Mouse (Mus musculus) gastrocnemius, postnatal 14 days (tissue): Measurements from ENCODE around the gene Nedd9. TPM values are rescaled to one million over a fixed set of nuclear protein-coding genes. Genes with fewer than 3 reads are reported as not detected.

Experiments
- DNase-seq: peaks from one replicate; pipeline ENCODE4 v3.0.0; 2021; ENCODE audit warnings: mixed read lengths
- intact Hi-C: fragments of 180-260 bp; cut with DNase I; formaldehyde crosslinking; loops from one replicate; pipeline ENCODE4 v1.15.1; 2025; ENCODE audit warnings: low total_unique reads
- total RNA-seq, 2 experiments: library from RNA; stranded (reverse); gene quantifications; 2 replicates each; pipeline ENCODE4 v1.2.3; 2021

The Nedd9 gene
- total RNA-seq, 2 experiments from 2014 or later = 9.0 to 11.4 TPM

DNA sequence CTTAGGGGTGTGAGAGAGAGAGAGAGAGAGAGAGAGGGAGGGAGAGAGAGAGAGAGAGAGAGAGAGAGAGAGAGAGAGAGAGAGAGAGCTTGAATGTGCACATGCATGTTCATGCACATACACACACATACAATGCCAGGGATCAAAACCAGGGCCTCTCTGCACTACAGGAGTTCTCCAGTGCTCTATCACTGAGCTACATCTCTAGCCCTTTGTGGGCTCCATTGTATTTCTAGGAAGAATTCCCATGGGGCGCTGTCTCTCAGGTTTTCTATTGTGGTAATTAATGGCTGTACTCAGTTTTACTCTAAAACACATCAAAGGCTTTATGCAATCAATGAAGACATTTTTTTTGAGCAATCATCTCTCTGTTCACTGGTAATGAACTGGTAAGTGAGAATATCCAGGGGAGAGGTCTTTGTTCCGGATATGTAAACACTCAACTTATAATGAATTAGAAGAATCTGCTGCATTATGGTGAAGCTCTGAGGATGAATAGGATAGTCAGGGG lies 11.5 kb upstream of the Nedd9 start:
- no peak for DNase-seq
- intact Hi-C loops = no loop called here

DNA sequence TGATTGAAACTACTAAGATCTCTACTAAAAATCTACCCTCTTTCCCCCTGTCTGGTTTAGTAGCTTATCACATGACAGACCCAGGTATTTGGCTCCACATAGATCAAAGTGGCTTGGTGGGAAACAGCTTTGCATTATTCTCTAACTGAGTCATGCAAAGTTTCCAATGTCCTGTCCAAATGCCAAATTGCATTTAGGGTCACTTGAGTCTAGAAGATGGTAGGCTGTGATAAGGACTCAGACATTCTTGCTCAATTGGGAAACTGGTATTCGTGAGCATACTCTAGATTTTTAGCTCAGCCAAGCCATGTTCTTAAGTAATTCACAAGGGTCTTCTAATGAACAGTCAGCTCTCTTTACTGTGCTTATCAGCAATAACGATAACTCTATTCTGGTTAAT lies 7.5 kb upstream of the Nedd9 start:
- intact Hi-C loops = no loop called here
- DNase-seq = no peak

DNA sequence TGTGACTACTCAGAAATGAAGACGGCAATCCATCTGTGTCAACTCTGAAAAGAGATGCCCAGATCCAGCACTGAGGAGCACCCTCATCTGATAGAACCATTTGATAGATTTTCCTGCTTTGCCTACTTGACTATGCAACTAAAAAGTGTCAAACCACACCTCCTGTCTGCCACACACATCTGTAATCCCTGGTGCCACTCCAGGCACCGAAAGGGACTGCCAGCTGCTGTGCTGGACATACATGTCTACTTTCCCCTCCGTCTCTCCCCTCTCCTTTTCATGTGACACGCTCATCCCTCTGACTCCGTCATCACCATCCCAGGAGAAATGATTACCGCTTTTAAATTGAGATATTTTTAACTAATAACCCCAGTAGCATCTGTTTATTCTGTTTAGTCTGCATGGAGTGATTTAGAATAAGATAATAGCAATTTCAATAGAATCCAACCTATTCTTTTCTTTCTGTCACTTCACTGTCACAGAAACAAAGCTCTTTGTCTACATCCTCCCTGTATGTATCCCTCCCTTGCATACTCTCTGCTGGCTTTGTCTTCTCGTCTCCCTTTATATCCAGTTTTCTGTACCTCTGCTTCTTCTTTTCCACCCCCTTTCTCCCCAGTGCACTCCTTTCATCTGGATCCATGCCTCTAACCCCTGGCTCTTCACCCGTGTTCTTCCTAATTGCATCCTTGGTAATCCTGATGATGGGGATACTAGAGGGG lies 5.0 kb upstream of the Nedd9 start:
- DNase-seq = no peak
- intact Hi-C loops = no loop called here

DNA sequence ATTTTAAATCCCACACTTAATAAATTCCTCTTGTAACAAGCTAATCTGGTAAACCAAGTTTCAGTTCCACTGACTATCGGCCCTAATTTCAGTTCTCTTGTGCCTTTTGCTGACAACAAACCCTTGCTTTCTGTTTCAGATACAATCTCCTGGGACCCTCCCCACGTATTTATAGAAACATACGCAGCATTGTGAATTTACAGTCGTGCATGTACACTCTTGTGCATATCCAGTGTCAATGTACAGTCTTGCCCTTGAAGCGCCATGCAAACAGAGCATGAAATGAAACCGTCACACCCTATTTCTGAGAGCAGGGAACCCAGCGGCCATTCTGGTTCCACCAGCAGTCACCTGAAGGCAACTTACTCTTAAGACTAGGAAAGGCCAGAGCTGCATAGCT lies 4.4 kb upstream of the Nedd9 start:
- DNase-seq = no peak

DNA sequence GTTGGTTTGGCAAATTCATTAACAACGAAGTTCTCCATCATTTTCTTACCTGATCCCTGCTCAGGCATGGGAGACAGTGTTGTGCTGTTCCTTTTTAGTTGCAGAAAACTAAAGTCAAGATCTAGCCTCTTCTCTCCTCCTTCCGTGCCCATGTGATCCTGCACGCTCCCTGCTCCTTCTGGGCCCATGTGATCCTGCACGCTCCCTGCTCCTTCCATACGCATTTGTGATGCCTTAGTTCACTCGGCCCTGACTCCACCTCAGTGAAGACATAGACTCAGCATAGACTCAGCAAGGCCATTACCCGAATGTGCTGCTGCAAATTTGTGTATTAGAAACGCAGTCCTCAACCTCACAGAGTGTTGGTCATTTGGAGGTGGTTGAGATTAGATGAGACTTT lies 3.1 kb upstream of the Nedd9 start:
- no peak for DNase-seq
- intact Hi-C loops = no loop called here

More for the DNA sequence above, 4.4 kb upstream of the Nedd9 start:
- intact Hi-C loops = no loop called here

DNA sequence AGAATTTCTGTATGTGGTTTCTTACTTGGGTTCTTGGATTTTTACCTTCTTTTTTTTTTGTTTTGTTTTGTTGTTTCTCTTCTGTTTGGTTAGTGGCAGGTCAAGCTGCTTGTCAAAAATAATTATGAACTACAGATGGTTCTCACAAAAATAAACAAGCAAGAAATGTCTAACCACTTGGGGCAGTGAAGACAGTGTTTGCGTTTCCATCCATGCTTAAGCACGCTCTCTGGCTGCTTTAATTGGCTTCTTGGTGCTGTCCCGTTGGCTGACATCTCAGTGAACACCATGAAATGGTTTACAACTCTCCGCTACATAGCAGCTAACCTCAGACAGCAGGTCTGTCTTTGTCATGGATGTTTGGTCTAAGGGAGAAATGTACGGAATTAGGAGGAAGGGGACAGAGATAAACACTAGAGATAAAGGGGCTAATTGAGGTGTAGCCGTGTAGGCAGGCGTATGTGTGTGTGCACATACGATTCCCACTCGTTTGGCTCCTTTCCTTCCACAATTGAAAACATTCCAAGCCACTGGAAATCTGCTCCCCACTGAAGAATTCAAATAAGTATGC lies 2.6 kb upstream of the Nedd9 start:
- intact Hi-C loops = no loop called here
- DNase-seq = no peak

DNA sequence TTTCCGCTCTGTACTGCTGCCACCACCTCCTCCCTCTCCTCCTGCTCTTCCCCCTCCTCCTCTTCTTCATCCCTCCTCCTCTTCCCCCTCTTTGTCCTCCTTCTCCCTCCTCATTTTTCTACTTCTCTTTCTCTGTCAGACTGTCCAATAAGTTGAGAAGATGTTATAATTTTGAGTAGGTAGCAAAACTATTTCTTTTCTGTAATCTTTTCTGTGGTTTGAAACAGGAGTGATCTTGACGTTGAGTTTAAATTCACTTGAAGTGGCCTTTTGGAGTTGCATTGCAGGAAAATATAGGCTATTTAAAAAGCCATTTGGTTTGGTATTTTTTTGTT lies 214 bp upstream of the Nedd9 start:
- intact Hi-C loops = no loop called here

DNA sequence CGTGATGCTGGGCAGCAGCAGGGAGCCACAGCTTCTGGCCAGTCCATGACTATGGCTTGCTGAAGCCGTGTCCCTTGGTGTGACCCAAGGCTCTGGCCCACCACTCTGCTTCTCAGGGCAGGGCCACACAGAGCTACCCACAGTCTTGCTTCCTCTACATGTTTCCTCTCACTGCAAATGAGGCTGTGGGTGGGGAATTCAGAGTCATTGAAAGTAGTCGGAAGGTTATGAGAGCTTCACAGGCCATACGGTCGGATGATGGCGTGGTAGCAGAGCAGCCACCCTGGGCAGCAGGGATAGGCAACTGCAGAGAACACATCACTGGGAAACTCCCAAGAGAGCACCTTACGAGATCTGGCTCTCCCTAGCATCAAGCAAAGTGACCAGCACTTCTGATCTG lies 3.2 kb downstream of the Nedd9 start:
- intact Hi-C loops = no loop called here
- no peak for DNase-seq

More for the DNA sequence above, 214 bp upstream of the Nedd9 start:
- no peak for DNase-seq

DNA sequence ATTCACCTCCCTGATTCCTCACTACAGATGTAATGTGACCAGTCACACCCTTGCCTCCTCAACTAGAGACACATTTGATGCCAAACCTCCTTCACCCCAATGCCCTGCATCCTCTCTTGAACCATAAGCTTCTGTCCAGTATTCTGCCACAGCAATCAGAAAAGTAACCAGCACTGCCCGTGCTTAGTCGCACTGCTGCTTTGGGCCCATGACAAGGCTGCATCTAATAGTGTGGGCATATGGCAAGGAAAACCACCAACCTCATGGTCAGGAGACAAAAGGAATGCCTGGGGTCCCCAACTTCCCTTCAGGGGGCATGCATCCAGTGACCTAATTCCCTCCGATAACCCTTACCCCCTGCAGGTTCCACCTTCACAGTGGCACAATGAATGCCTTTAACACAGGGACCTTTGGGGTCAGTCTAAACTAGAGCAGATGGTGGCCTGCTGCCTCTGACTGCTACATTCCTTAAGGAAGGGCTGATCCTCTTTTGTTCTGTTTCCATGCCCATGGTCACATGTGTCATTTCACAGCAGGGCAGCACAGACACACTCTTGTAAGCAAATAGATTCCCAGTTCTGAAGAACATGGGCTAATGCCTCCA lies 4.7 kb downstream of the Nedd9 start:
- intact Hi-C loops = no loop called here

DNA sequence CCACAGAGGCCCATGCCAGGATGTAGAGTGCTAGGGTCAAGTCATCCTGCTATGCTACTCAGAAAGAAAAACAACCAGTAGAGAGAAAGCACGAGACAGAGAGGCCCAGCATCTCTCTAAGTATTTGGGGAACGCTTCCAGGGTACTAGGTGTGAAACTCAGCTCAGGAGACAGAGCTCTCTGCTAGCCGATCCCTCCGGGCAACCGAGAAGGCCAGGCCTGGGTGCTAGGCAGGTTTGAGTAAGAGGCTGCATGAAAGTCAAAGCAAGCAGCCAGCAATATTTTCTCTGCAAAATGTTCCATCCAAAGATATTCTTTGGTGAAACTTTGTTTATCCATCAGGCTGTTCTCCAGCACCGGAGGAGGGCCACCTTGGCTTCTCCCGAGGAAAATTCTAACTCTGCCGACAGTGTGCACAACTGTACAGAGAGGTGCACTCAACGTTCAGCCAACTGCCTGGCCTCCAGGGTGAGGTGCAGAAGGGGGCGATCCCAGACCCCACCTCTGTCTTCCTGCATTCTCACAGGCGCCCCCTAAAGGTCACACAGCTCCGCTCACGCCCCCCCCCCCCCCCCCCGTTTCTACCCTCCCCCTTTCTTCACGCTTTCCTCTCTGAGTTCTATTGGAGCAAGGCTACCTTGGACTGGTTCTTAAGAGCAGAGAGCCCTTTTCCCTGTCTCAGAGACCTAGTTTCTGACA lies 7.3 kb downstream of the Nedd9 start:
- DNase-seq = no peak
- intact Hi-C loops = no loop called here

More for the DNA sequence above, 4.7 kb downstream of the Nedd9 start:
- DNase-seq = no peak

DNA sequence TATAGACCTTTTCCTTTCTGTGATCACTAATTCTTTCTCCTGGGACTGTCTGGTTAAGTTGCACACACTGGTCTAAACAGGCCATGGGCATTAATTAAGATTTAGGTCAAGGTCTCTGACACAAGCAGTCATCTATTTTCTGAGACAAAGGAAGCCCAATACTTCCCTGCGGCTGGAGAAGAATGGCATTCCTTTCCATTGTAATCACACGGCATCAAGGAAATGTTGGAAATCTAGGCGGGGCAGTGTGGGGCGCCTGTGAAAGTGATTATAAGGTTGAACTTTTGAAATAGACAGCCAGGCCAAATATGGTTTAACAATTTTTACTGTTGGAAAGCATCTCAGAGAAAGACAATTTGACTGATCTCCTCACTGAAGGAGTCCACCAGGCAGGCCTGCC lies 10.9 kb downstream of the Nedd9 start:
- intact Hi-C loops = no loop called here
- no peak for DNase-seq

DNA sequence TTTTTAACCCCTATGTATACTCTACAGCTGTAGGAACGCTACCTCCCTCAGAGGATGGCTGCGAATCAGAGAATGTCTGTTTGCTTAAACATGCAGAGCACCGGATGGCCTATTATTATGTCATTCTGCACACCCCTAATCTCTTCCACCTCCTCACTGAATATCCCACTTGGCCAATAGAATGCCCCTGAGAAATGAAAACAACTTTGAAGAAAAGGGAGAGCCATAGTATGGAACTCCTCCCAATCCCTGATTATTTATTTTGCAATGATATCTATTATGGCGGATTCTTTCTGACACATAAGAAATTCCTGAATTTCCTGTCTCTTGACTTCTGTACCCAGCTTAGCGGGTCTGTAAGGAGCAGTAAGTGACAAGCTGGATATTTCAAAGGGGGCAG lies 12.8 kb downstream of the Nedd9 start:
- intact Hi-C loops = no loop called here
- no peak for DNase-seq

DNA sequence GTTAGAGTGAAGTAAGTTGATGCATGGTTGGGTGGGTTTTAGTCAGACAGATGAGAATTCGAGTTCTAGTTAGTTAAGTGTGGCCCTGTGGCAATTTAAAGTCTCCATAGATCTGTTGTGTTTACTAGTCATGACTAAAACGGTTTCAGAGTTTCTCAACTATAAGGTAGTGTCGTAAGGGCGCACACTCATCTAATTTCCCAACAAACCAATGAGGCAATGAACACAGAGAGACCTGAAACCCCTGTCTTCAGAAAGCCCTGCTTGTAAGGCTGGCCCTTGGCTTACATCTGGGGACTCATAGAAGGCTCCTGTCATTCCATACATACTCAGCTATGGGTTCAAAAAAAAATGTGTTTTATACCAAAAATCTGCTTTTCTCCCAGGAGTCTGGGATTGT lies 13.7 kb downstream of the Nedd9 start:
- intact Hi-C loops = no loop called here
- DNase-seq = no peak

DNA sequence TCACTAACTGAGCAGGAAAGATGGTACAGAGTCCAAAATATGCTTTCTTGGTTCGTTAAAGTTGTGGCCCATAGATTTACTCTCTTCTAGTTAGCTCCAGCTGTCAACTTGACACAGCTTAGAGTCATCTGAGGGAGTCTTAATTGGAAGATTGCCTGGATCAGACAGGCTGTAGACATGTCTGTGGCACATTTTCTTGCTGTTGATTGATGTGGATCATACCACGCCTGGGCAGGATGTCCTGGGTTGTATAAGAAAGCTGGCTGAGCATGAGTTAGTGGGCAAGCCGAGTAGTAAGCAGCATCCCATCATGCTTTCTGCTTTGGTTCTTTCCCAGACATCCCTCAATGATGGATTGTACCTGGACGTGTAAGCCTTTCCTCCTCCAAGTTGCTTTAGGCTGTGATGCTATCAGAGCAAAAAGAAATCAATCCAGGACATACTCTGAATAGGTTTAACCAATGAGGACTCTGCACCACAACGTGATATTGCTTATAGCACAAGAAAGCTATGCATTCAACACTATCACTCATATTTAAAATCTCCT lies 14.2 kb downstream of the Nedd9 start:
- DNase-seq = no peak
- intact Hi-C loops = no loop called here

DNA sequence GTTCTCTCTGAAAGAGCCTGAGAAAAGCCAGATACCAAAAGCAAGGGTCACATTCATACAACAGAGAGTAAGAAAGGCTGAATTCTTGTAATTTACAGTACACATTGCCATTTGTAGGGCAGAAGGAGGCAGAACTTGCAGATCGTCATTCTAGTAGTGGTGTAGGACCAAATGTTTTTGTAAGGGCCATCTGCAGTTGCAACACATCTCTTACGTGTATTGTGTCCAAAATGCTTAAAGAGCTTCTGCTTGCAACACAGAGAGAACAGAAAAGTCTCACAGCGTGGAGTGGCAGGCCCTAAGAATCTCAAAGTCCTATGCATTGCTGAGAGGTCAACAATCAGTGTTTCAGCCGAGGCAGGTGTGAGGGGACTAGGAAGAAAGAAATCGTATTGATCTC lies 18.9 kb downstream of the Nedd9 start:
- intact Hi-C loops = loop anchor here (10.0 kb wide), 1 partner anchor 87 kb away; no protein-coding TSS in a partner anchor
- DNase-seq = no peak

DNA sequence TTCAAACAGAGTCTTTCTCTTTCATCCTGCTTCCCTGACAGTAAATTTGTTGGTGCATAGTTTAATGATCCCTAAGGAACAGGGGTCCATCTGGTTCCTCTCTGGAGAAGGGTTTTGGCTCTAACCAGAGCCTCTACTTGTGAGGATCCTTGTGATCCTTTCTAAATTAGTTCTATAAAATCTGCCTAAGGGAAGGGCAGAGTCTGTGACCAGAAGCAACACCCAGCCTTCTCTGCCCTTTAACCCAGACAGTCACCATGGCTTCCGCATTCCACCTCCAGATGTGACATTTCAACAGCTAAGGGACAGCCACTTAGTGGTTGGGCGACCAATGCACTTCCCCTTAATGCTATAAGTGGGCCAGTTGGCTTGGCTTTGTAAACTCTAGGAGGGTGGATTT lies 20.1 kb downstream of the Nedd9 start:
- DNase-seq = no peak
- intact Hi-C loops = loop anchor here (10.0 kb wide), 1 partner anchor 88 kb away; no protein-coding TSS in a partner anchor

DNA sequence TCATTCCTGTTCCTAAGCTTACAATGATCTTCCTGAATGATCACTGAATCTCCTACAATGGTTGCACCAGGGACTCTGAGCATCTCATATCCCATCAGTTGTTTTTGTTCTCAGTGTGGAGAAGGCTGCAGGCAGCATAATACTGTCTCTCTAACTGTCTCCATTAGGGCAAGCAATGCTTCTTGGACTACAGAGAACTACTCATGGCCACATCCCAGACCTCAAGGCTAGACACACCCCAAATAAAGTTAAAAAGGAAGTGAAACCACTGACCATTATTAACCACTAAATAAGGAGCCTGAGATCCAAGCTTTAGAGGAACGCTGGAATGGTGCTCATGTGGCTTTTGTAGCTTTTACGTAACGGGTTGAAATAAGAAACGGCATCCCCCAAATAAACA lies 20.5 kb downstream of the Nedd9 start:
- intact Hi-C loops = loop anchor here (10.0 kb wide), 1 partner anchor 88 kb away; no protein-coding TSS in a partner anchor

DNA sequence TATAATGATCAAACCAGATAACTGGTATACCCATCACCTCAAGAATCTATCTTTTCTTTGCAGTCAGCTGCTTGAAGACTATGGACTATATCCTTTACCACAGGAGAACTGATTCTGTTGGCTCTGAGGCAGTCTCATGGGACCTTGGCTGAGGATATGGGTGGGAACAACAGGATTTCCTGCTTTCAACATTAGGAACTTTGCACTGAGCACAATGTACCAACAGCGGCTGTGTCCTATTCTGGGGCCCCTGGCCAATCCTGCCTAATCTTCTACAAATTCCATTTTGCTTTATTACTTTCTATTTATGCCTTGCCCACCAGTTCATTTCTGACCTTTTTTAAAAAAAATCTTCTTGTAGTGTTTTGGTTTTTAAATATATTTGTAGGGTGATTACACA lies 21.0 kb downstream of the Nedd9 start:
- intact Hi-C loops = loop anchor here (10.0 kb wide), 1 partner anchor 89 kb away; no protein-coding TSS in a partner anchor
- DNase-seq = peak; percentile 27

More for the DNA sequence above, 20.5 kb downstream of the Nedd9 start:
- DNase-seq = no peak

DNA sequence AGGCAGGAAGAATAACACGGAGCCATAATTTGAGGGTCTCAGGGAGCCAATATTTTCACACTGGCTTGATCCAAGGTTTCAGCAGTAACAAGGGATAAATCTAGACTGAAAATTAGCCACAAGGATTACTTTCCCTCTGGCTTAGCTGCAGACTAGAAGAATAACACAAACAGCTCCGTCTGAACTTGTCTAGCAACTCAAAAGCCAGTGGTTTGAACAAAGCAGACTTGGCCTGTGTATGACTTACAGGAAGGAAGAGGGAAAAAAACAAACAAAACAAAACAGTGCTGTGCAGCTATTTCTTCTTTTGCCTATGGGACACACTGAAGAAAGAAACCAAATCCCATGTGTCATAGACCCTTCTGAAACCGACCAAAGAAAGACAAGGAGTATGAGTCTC lies 25.7 kb downstream of the Nedd9 start:
- DNase-seq = no peak
- intact Hi-C loops = loop anchor here (10.0 kb wide), 1 partner anchor 93 kb away; no protein-coding TSS in a partner anchor
